Mouse (Mus musculus) B cell, adult 62 days (primary cell): Measurements from ENCODE around the gene Zfp101. TPM values are rescaled to one million over a fixed set of nuclear protein-coding genes. Genes with fewer than 3 reads are reported as not detected.

ENCODE experiments used
- total RNA-seq: library from RNA; stranded (reverse); gene quantifications from 4 replicates; pipeline ENCODE4 v1.2.4, GENCODE M21; 2023

The Zfp101 gene
- total RNA-seq, result 6.3 to 8.7 TPM (median 7.2 TPM) in 4 replicates

GRCm38 (mm10) chr17:33394182-33395034, at the start of gene Zfp101:
TSS of gene Zfp101 (minus strand) at chr17:33394641.

GRCm38 (mm10) chr17:33432019-33432946, 37.8 kb upstream of the Zfp101 start, which contains the start of gene Actl9:
TSS of gene Actl9 (plus strand) at chr17:33432896.

GRCm38 (mm10) chr17:33358411-33359384, 35.7 kb downstream of the Zfp101 start, which contains the start of gene Zfp81:
TSS of gene Zfp81 (minus strand) at chr17:33358878.

Other genes with a start within 250 kb of the Zfp101 start
- gene Olfr55, start 226.2 kb downstream of the Zfp101 start, total RNA-seq, result not detected in 4 replicates
- not detected in 4 replicates for gene Olfr239, start 203.3 kb downstream of the Zfp101 start, total RNA-seq
- gene Olfr1564, start 173.0 kb downstream of the Zfp101 start, total RNA-seq, result not detected in 4 replicates
- gene Zfp955a, start 139.5 kb downstream of the Zfp101 start, total RNA-seq, result 3.7 to 6.2 TPM (median 5.0 TPM) in 4 replicates
- gene Olfr63, start 130.0 kb downstream of the Zfp101 start, total RNA-seq, result 0.09 to 0.20 TPM (median 0.09 TPM) in 3 of 4 replicates, not detected in the other
- gene Zfp955b, start 105.1 kb downstream of the Zfp101 start, total RNA-seq, result 4.4 to 7.3 TPM (median 5.6 TPM) in 4 replicates
- 14.1 to 16.4 TPM (median 14.6 TPM) in 4 replicates for gene Zfp81, start 35.8 kb downstream of the Zfp101 start, total RNA-seq
- not detected in 4 replicates for gene Actl9, start 38.3 kb upstream of the Zfp101 start, total RNA-seq
- 70.9 to 86.1 TPM (median 78.6 TPM) in 4 replicates for gene Adamts10, start 129.6 kb upstream of the Zfp101 start, total RNA-seq
- 17.6 to 26.2 TPM (median 20.6 TPM) in 4 replicates for gene Myo1f, start 161.1 kb upstream of the Zfp101 start, total RNA-seq
- 34.4 to 37.6 TPM (median 36.0 TPM) in 4 replicates for gene Zfp414, start 234.4 kb upstream of the Zfp101 start, total RNA-seq
- 0.91 to 3.0 TPM (median 2.3 TPM) in 3 of 4 replicates, not detected in the other for gene Pram1, start 243.4 kb upstream of the Zfp101 start, total RNA-seq